7 mouse cellular contexts compared by ENCODE assay signal in genomic region chr15:81272305-81273053, GRCm38 (mm10). TPM values are rescaled to one million over a fixed set of nuclear protein-coding genes. Genes with fewer than 3 reads are reported as not detected.
DNase-seq lines count a peak whose midpoint lies in the region; ATAC-seq and TF ChIP-seq lines count a peak whose summit lies in the region.

No protein-coding gene starts in this region.

- H3K9ac ChIP-seq in heart, embryonic 16.5 days (ENCODE audit: low read length) = no peak overlapping the region
- peak overlapping the region; percentile 27; the same call in 1 of the 2 replicates for H3K9ac ChIP-seq in midbrain, embryonic 14.5 days (replicated peaks; ENCODE audit: low read length)

- H3K79me3 ChIP-seq in C2C12 (ENCODE audit: low read depth) = no peaks in the 10 kb centered on the region

- H3K27ac ChIP-seq in heart, embryonic 16.5 days (ENCODE audit: low read length) = no peak overlapping the region
- peak overlapping the region; percentile 82 for H3K27ac ChIP-seq in midbrain, embryonic 14.5 days (replicated peaks; ENCODE audit: low read depth, low read length)

- H3K4me3 ChIP-seq in C2C12 (ENCODE audit: insufficient read depth, poor library complexity, severe bottlenecking) = no peak overlapping the region
- no peak overlapping the region for H3K4me3 ChIP-seq in heart, embryonic 16.5 days (ENCODE audit: low read length)
- no peak overlapping the region for H3K4me3 ChIP-seq in midbrain, embryonic 14.5 days (replicated peaks; ENCODE audit: low read depth, low read length)

- WGBS in heart, embryonic 16.5 days = 18% methylated on average over 13 of the region's 13 CpGs
- WGBS in midbrain, embryonic 14.5 days = 20% methylated on average over 13 of the region's 13 CpGs

- peak overlapping the region; percentile 3; the same call in 1 of the 2 replicates for H3K4me2 ChIP-seq in heart, embryonic 16.5 days (ENCODE audit: low read depth, low read length)
- peak overlapping the region; percentile 19 for H3K4me2 ChIP-seq in midbrain, embryonic 14.5 days (ENCODE audit: low read length)

- POLR2A ChIA-PET in Patski (lab: Charles Lee) = interaction anchor here (0.6 to 1.3 kb wide), 6 partner anchors 16 to 189 kb away, joined by 3 to 4 read pairs (median 3); no protein-coding TSS in a partner anchor

- H3ac ChIP-seq in C2C12 (ENCODE audit: control insufficient read depth, insufficient read length, low read depth) = peak overlapping the region; percentile 21

- H3K9me3 ChIP-seq in heart, embryonic 16.5 days (replicated peaks; ENCODE audit: control insufficient read depth, low read length) = no peaks in the 10 kb centered on the region; the same call in 1 of the 2 replicates
- H3K9me3 ChIP-seq in midbrain, embryonic 14.5 days (ENCODE audit: control insufficient read depth, low read length) = no peaks in the 10 kb centered on the region

- no peaks in the 10 kb centered on the region for H3K36me3 ChIP-seq in C2C12 (ENCODE audit: control insufficient read depth, insufficient read depth)
- no peaks in the 10 kb centered on the region for H3K36me3 ChIP-seq in heart, embryonic 16.5 days (ENCODE audit: control insufficient read depth, insufficient read depth)
- no peaks in the 10 kb centered on the region for H3K36me3 ChIP-seq in midbrain, embryonic 14.5 days (ENCODE audit: control insufficient read depth, insufficient read depth, low read length)

- no peaks in the 10 kb centered on the region for H3K4me1 ChIP-seq in heart, embryonic 16.5 days (ENCODE audit: control insufficient read depth, insufficient read depth, low read length)
- H3K4me1 ChIP-seq in midbrain, embryonic 14.5 days (ENCODE audit: control insufficient read depth, insufficient read depth, low read length) = peaks cover 16% of the 10 kb centered on the region

- CTCF ChIA-PET in Patski (lab: Charles Lee) = interaction anchor here (1.2 to 2.6 kb wide), 2 partner anchors 10 to 75 kb away, joined by 3 to 7 read pairs; no protein-coding TSS in a partner anchor

- peak; percentile 77 for DNase-seq in Patski (ENCODE audit: low read depth, low spot score)
- peak; percentile 66 for DNase-seq in fibroblast of lung, adult 2 months (ENCODE audit: low read depth)
- peak; percentile 64 to 74 for DNase-seq in kidney, postnatal 36 days
- DNase-seq in midbrain, embryonic 14.5 days = peak; percentile 69
- DNase-seq in thymus, postnatal 25 days = no peak

- TF ChIP-seq CTCF in C2C12 (IDR thresholded peaks at IDR 0.05; ENCODE audit: control insufficient read depth, insufficient read depth, insufficient read length) (no peak), Patski (IDR thresholded peaks at IDR 0.05) (no peak)

- no peaks in the 10 kb centered on the region for H3K79me2 ChIP-seq in C2C12 (ENCODE audit: control insufficient read depth, insufficient read depth)

- H3K27me3 ChIP-seq in C2C12 (ENCODE audit: control insufficient read depth, insufficient read depth, insufficient read length) = no peaks in the 10 kb centered on the region
- no peaks in the 10 kb centered on the region for H3K27me3 ChIP-seq in Patski
- H3K27me3 ChIP-seq in heart, embryonic 16.5 days (ENCODE audit: control insufficient read depth, insufficient read depth, low read length) = no peaks in the 10 kb centered on the region
- no peaks in the 10 kb centered on the region for H3K27me3 ChIP-seq in midbrain, embryonic 14.5 days (ENCODE audit: control insufficient read depth, insufficient read depth, low read length)

- peak; percentile 87 for ATAC-seq in Patski
- ATAC-seq in heart, embryonic 16.5 days (replicated peaks; ENCODE audit: extremely low read depth, insufficient read depth, low FRiP score) = no peak
- ATAC-seq in midbrain, embryonic 14.5 days (ENCODE audit: low FRiP score, low TSS enrichment) = no peak; the same call in 1 of the 2 replicates

- in situ Hi-C loops in Patski (cut with MboI; ENCODE audit: low pct_unique_long_range_greater_than_20kb) = no loop called here

TF ChIP-seq in C2C12, 6 proteins besides CTCF, POLR2A, EP300 and RAD21:
- TF ChIP-seq MAX (IDR thresholded peaks at IDR 0.05) (peak; percentile 64), MYOG (IDR thresholded peaks at IDR 0.05; ENCODE audit: control insufficient read depth, extremely low read depth, insufficient read length) (no peak)

RNA-seq across cellular contexts. Expression of gene Mchr1, which starts 37.2 kb away (rescaled TPM):
- polyA plus RNA-seq in C2C12 (2012; fragmentation: generic; extraction: Trizol) (0.81 TPM), Patski (2021) (0.05 TPM)
- 0.06 and 0.07 TPM in 2 replicates for polyA plus RNA-seq in heart, embryonic 16.5 days (2015; fragmentation: Nextera tagmentation; extraction: Ambion mirVana)
- 3.2 and 4.9 TPM in 2 replicates for polyA plus RNA-seq in midbrain, embryonic 14.5 days (2014; fragmentation: Nextera tagmentation; extraction: Ambion mirVana)
